Mouse (Mus musculus): ENCODE measurements at regions not wholly inside any gene's neighbourhood (a gene's known extent, or its start where the extent isn't known, plus 50 kb on each side); places are given as distances from the start of the nearest gene placed in this dataset.

DNA sequence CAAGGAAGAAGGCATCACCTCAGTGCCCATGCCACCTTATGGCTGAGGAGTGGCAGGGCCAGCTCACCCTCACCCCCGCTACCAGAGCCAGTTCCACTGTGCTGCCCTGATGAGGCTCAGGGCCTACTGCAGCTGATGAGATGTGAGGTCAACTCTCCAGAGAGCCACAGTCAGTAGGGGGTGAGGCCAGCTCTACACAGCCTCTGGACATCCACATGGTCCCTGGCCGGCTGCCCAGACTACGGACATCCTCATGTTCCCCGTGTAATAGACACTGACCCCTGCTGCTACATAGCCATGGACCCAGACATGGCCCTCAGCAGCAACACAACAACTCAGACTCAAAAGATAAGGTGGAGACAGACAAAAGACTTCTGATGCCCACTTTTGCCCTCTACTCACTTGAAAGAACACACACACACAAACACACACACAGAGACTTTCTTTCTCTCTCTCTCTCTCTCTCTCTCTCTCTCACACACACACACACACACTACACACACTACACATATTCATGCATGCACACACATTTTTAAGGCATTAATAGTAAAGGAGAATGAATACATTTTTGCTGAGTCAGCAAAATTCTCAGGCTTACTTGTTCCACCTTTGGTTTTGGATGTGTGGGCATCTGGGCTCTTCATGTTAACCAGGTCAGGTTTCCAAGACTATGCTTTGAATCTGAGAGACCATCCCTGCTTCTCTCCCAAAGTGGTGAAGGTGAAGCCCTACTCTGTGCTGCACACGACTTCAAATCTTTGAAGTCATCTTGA is 604.4 kb upstream of the Nrp1 start:
- DNase-seq (ENCODE audit: low spot score in 2 of 2) = no peak

DNA sequence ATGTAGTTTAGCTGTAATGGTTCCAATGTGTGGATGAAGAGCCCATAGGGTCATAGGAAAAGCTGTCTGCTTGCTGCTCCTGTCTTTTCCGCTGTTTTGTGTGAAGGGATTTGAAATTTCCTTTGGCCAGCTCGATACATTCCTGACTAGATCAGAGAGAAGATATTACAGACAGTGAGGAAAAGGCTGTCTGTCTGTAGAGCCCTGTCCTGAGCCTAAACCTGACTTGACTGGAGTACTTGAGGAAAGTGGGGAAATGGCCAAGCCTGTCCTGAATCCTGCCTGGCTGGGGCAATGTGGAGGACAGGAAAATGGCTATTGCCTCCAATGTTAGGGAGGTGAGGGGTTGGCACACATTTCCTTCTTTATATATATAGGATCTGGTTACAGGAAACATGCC is 601.0 kb upstream of the Nrp1 start:
- no peak for DNase-seq (ENCODE audit: low spot score in 2 of 2)

DNA sequence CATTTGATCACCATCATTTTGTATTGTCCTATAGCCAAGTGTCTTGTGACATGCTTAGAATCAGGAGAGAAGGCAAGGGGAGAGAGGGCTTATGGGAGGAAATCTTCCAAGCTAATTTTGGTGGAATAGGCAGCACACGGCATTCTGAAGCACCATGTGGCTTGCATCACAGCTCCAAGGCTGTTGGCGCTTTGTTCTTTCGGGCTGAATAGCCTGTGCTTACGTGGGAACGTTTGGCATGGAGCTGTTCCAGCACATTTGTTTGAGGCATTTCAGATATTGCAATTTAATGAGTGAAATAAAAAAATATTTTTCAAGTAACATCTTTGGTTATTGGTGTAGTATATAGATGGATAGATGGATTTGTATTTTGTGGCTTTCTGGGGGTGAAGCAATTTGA is 598.5 kb upstream of the Nrp1 start:
- no peak for DNase-seq (ENCODE audit: low spot score in 2 of 2)

DNA sequence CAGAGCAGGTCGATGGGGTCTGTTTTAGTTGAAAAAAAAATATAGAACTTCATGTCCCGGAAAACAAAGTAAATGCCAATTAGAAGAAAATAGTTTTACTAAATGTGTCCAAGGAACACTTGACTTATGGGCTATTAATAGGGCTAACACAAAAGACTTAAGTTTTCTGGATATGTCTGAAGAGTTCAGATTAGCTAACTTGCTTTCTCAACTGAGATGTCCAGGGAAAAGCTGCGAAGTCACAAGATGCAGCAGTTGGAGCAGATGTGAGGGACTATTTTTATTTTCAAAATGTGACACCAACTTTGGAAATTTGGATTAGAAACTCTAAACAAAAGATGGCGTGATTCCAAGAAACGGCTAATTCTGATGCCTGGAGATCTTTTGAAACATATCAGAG is 593.2 kb upstream of the Nrp1 start:
- DNase-seq (ENCODE audit: low spot score in 2 of 2) = no peak

DNA sequence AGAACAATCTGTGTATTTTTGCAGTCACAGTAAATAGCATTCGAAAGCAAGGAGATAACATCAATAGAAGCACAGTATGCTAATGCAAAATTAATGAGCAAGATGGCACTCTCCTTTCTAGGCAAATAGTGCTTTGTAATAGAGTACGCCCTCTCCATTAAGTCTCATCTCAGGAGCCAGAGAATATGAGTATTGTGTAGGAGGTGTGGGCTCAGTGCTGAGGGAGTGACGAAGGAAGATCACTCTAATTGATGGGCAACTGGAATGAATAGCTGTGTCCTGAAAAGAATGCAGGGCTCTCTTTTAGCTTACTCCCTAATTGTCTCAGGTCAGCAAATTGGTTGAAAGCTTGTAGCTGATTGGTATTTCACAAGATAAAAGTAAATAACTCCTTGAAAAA is 590.1 kb upstream of the Nrp1 start:
- DNase-seq (ENCODE audit: low spot score in 2 of 2) = no peak

DNA sequence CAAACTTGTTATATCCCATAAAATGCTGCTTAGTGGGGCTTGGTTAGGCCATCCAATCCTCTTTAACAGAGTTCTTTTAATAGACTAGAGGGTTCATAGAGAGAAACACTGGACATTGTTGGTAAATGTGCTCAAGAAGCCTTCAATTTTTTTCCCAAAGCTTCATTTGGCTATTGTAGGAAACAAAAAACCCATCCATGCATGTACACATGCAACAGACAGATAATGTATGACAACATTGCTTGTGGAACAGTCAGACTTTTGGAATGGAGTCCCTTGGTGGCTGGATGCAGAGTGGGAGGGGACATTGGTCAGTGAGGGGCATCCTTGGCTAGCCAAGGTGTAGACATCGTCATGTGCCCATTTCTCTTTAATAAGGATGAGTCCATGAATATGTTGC is 588.8 kb upstream of the Nrp1 start:
- DNase-seq (ENCODE audit: low spot score in 2 of 2) = no peak

DNA sequence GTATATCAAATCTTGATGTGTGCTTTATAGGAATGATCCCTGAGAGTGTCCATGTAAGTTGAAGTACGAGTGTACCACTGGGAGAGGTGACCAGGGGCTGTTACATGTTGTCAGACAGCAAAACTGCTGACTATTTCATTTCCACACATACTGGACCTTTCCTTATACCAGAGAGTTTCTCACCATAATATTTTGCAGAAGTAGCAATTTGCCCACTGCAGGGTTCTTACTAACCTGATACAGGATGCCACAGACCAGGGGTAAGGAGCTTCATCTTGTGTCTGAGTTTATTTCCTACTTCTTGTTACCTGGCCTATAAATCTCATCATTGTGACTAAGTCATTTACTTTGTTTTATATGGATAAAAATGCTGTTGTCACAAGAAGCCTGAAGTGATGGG is 586.6 kb upstream of the Nrp1 start:
- DNase-seq (ENCODE audit: low spot score in 2 of 2) = no peak

GRCm38 (mm10) chr8:127772415-127772814 is 586.0 kb upstream of the Nrp1 start:
- DNase-seq (ENCODE audit: low spot score in 2 of 2) = no peak

GRCm38 (mm10) chr8:127772917-127773316 is 585.5 kb upstream of the Nrp1 start:
- no peak for DNase-seq (ENCODE audit: low spot score in 2 of 2)

DNA sequence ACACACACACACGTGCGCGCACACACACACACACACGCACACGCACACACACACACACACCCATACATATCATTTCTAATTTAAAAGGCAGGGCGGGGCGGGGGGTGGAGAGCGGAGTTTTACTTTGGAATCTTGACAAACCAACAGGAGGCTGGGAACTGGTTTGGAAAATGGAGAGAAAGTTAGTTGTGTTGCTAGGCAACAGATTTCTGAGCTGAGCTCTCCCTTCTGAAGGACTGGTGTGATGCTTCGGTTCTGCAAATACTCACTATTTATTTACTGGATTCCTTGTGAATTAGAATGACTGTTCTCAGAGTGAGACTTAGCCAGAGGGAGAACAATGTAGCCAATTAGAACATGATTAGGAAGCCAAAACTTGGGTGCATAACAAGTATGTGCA is 583.8 kb upstream of the Nrp1 start:
- DNase-seq (ENCODE audit: low spot score in 2 of 2) = peak in 1 of 2 experiments; percentile 7

DNA sequence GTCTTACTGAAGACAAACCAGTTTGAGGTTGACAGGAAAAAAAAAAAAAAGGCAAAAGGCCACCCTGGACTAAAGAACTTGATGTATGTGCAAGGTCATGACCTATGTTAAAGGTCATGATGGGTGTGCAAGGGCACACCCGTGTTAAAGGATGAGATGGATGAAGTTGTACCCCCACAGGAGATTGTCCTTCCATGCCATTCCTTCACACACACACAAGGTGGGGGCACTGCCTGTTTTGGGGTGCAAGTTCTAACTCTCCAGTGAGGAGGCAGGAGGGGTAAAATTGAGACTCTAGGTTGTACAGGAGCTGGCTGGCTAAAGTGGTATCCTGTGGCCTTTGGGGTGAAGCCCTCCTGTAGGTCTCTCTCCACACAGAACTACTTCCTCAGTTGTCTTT is 583.2 kb upstream of the Nrp1 start:
- no peak for DNase-seq (ENCODE audit: low spot score in 2 of 2)

DNA sequence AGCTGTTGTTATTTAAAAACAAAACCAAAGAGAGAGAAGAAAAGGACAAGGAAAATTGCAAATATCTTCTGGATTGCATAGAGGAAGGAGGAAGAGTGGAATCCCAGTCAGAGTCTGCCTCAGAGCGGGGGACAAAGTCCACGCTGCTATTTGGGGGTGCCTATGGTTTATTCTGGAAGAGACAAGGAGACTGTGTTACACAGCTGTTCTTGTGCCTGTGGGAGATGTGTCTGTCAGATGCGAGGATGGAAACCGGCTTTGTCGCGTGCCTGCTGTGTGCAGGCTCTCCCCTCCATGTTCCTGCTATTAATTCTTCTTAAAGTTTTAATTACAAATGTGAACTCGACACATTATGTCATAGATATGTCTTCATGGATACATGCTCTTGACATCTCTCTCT is 582.7 kb upstream of the Nrp1 start:
- no peak for DNase-seq (ENCODE audit: low spot score in 2 of 2)

GRCm38 (mm10) chr8:127778352-127779020 is 579.9 kb upstream of the Nrp1 start:
- DNase-seq (ENCODE audit: low spot score in 2 of 2) = no peak

- no peak for DNase-seq (ENCODE audit: low spot score in 2 of 2)
Observed at GRCm38 (mm10) chr8:127779021-127779689, 579.2 kb upstream of the Nrp1 start.

- DNase-seq (ENCODE audit: low spot score in 2 of 2) = no peak
Observed at GRCm38 (mm10) chr8:127780596-127780995, 577.8 kb upstream of the Nrp1 start.

GRCm38 (mm10) chr8:127781011-127781410 is 577.4 kb upstream of the Nrp1 start:
- no peak for DNase-seq (ENCODE audit: low spot score in 2 of 2)

- no peak for DNase-seq (ENCODE audit: low spot score in 2 of 2)
Observed at GRCm38 (mm10) chr8:127792611-127793010, 565.8 kb upstream of the Nrp1 start.

GRCm38 (mm10) chr8:127799849-127800471 is 558.4 kb upstream of the Nrp1 start:
- DNase-seq (ENCODE audit: low spot score in 2 of 2) = no peak

DNA sequence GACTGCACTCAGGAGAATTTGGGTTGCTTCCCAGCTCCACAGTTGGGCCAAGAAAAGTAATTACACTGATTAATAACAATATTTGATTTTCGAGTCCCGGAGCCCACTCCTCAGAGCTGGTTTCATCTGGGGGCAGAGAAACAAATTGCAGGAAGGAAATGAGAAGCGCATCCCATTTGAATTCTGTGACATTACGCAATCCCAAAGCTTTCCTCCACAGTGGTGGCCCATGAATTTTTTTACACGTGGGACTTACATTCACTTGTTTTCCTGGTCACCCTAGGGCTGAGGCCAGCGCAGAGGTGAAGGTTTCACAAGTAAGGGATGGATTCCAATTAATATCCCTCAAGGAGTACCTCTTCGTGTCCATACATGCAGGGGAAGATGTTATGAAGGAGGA is 556.3 kb upstream of the Nrp1 start:
- no peak for DNase-seq (ENCODE audit: low spot score in 2 of 2)

DNA sequence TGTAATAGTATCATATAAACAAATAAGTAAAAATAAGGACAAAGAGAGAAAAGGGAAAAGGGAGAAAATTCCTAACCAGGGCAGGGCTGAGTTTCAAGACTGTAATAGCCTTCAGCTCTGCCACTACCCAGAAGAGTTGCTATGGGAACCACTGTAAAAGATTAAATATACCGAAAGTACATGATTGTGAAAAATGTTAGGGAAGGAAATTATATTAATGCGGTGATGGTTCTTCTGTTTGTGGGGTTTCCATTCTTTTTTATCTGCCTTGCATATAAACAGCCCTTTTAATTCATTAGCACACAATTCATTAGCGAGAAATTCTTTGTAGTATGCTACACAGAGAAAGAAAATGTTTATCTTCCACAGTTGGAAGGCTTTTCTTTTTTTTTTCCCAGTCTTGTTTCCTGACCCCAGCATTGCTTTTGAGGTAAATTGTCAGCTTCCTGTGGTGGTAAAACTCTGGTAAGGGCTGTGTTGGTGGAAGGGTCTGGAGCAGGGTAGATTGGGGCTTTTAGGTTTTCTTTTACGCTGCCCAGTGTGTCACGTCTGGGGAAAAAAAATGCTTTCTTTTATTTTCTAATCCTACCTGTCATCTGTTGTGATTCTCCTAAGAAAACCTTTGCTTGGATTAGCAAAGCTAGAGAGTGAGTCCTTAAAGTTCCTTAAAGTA is 555.6 kb upstream of the Nrp1 start:
- no peak for DNase-seq (ENCODE audit: low spot score in 2 of 2)

- DNase-seq (ENCODE audit: low spot score in 2 of 2) = no peak
Observed at GRCm38 (mm10) chr8:127809203-127810155, 548.9 kb upstream of the Nrp1 start.
